Mouse (Mus musculus): ENCODE measurements at regions not wholly inside any gene's neighbourhood (a gene's known extent, or its start where the extent isn't known, plus 50 kb on each side); places are given as distances from the start of the nearest gene placed in this dataset.
A peak's percentile ranks its signal among the peaks of the same experiment; 100 is the strongest.

- ATAC-seq (ENCODE audit: low TSS enrichment), result peak; percentile 90
Measured at GRCm38 (mm10) chr13:6178362-6179070, 317.2 kb downstream of the Klf6 start.

- peak; percentile 45; the same call in 1 of the 2 replicates for ATAC-seq (ENCODE audit: low TSS enrichment)
Measured at GRCm38 (mm10) chr13:6189133-6189532, 327.9 kb downstream of the Klf6 start.

- ATAC-seq (ENCODE audit: low TSS enrichment), result no peak
Measured at GRCm38 (mm10) chr13:6189566-6189965, 328.3 kb downstream of the Klf6 start.

- ATAC-seq (ENCODE audit: low TSS enrichment), result no peak
Measured at GRCm38 (mm10) chr13:6191186-6191914, 330.1 kb downstream of the Klf6 start.

GRCm38 (mm10) chr13:6191915-6192295 lies 330.6 kb downstream of the Klf6 start:
- ATAC-seq (ENCODE audit: low TSS enrichment), result peak; percentile 89

- ATAC-seq (ENCODE audit: low TSS enrichment), result no peak
Measured at GRCm38 (mm10) chr13:6196690-6197089, 335.4 kb downstream of the Klf6 start.

GRCm38 (mm10) chr13:6199107-6199506 lies 337.8 kb downstream of the Klf6 start:
- ATAC-seq (ENCODE audit: low TSS enrichment), result 0 out of 2 replicates have a peak, but pooled peaks have one; percentile 50

GRCm38 (mm10) chr13:6201516-6201915 lies 340.2 kb downstream of the Klf6 start:
- ATAC-seq (ENCODE audit: low TSS enrichment), result no peak

GRCm38 (mm10) chr13:6204801-6205200 lies 343.1 kb upstream of the Pitrm1 start:
- ATAC-seq (ENCODE audit: low TSS enrichment), result no peak

GRCm38 (mm10) chr13:6212550-6212949 lies 335.4 kb upstream of the Pitrm1 start:
- ATAC-seq (ENCODE audit: low TSS enrichment), result no peak

GRCm38 (mm10) chr13:6214189-6214588 lies 333.8 kb upstream of the Pitrm1 start:
- no peak for ATAC-seq (ENCODE audit: low TSS enrichment)

GRCm38 (mm10) chr13:6226087-6226643 lies 321.8 kb upstream of the Pitrm1 start:
- no peak for ATAC-seq (ENCODE audit: low TSS enrichment)

- ATAC-seq (ENCODE audit: low TSS enrichment), result no peak
Measured at GRCm38 (mm10) chr13:6228278-6228677, 319.7 kb upstream of the Pitrm1 start.

GRCm38 (mm10) chr13:6235394-6235793 lies 312.6 kb upstream of the Pitrm1 start:
- ATAC-seq (ENCODE audit: low TSS enrichment), result no peak

- no peak for ATAC-seq (ENCODE audit: low TSS enrichment)
Measured at GRCm38 (mm10) chr13:6236503-6236902, 311.4 kb upstream of the Pitrm1 start.

- ATAC-seq (ENCODE audit: low TSS enrichment), result no peak
Measured at GRCm38 (mm10) chr13:6237201-6237600, 310.7 kb upstream of the Pitrm1 start.

- ATAC-seq (ENCODE audit: low TSS enrichment), result no peak
Measured at GRCm38 (mm10) chr13:6240855-6241254, 307.1 kb upstream of the Pitrm1 start.

GRCm38 (mm10) chr13:6241472-6242123 lies 306.4 kb upstream of the Pitrm1 start:
- ATAC-seq (ENCODE audit: low TSS enrichment), result no peak

GRCm38 (mm10) chr13:6250106-6250505 lies 297.8 kb upstream of the Pitrm1 start:
- no peak for ATAC-seq (ENCODE audit: low TSS enrichment)

- no peak for ATAC-seq (ENCODE audit: low TSS enrichment)
Measured at GRCm38 (mm10) chr13:6251025-6251862, 296.7 kb upstream of the Pitrm1 start.

- ATAC-seq (ENCODE audit: low TSS enrichment), result no peak
Measured at GRCm38 (mm10) chr13:6252100-6252499, 295.8 kb upstream of the Pitrm1 start.

- no peak for ATAC-seq (ENCODE audit: low TSS enrichment)
Measured at GRCm38 (mm10) chr13:6255303-6255702, 292.6 kb upstream of the Pitrm1 start.
